Mouse (Mus musculus): ENCODE measurements at regions not wholly inside any gene's neighbourhood (a gene's known extent, or its start where the extent isn't known, plus 50 kb on each side); places are given as distances from the start of the nearest gene placed in this dataset.
A peak's percentile ranks its signal among the peaks of the same experiment; 100 is the strongest.

- no peaks in the 10 kb centered on the region for H3K36me3 ChIP-seq (ENCODE audit: insufficient read depth, low read length)
- no peaks in the 10 kb centered on the region for H3K4me1 ChIP-seq (ENCODE audit: insufficient read depth, low read length)
- 81% methylated on average over 4 of the region's 4 CpGs for WGBS
- H3K4me3 ChIP-seq (ENCODE audit: low read length): no peak overlapping the region
- H3K9me3 ChIP-seq (ENCODE audit: low read length): no peaks in the 10 kb centered on the region
- H3K27ac ChIP-seq (ENCODE audit: low read length): no peak overlapping the region
- ATAC-seq (ENCODE audit: low FRiP score, low TSS enrichment): no peak
- H3K27me3 ChIP-seq (ENCODE audit: insufficient read depth, low read length): no peaks in the 10 kb centered on the region
- H3K9ac ChIP-seq (replicated peaks; ENCODE audit: low read length): no peak overlapping the region
- H3K4me2 ChIP-seq (replicated peaks; ENCODE audit: low read depth, low read length): no peak overlapping the region
These were observed 308.1 kb downstream of the Dmrt2 start for GRCm38 (mm10) chr19:25980308-25980707.

- Histone ChIP-seq H3K27me3 (ENCODE audit: insufficient read depth, low read length) (no peaks in the 10 kb centered on the region), H3K4me2 (replicated peaks; ENCODE audit: low read depth, low read length) (no peak overlapping the region), H3K4me3 (ENCODE audit: low read length) (no peak overlapping the region), H3K36me3 (ENCODE audit: insufficient read depth, low read length) (no peaks in the 10 kb centered on the region), H3K4me1 (ENCODE audit: insufficient read depth, low read length) (no peaks in the 10 kb centered on the region), H3K27ac (ENCODE audit: low read length) (no peak overlapping the region), H3K9me3 (ENCODE audit: low read length) (no peaks in the 10 kb centered on the region), H3K9ac (replicated peaks; ENCODE audit: low read length) (no peak overlapping the region)
- ATAC-seq (ENCODE audit: low FRiP score, low TSS enrichment): no peak
- WGBS: 16% methylated on average over 8 of the region's 8 CpGs
These were observed 342.5 kb downstream of the Dmrt2 start for GRCm38 (mm10) chr19:26014620-26015180.

GRCm38 (mm10) chr19:26021141-26021540 is 348.9 kb downstream of the Dmrt2 start:
- Histone ChIP-seq H3K27ac (ENCODE audit: low read length) (no peak overlapping the region), H3K36me3 (ENCODE audit: insufficient read depth, low read length) (no peaks in the 10 kb centered on the region), H3K9ac (replicated peaks; ENCODE audit: low read length) (no peak overlapping the region), H3K27me3 (ENCODE audit: insufficient read depth, low read length) (no peaks in the 10 kb centered on the region), H3K4me1 (ENCODE audit: insufficient read depth, low read length) (no peaks in the 10 kb centered on the region), H3K4me3 (ENCODE audit: low read length) (no peak overlapping the region), H3K9me3 (ENCODE audit: low read length) (no peaks in the 10 kb centered on the region), H3K4me2 (replicated peaks; ENCODE audit: low read depth, low read length) (no peak overlapping the region)
- ATAC-seq (ENCODE audit: low FRiP score, low TSS enrichment): 0 out of 2 replicates have a peak, but pooled peaks have one; percentile 31
- WGBS: 36% methylated on average over 7 of the region's 7 CpGs

- 68% methylated on average over 3 of the region's 3 CpGs for WGBS
- Histone ChIP-seq H3K4me2 (replicated peaks; ENCODE audit: low read depth, low read length) (no peak overlapping the region), H3K27me3 (ENCODE audit: insufficient read depth, low read length) (no peaks in the 10 kb centered on the region), H3K4me3 (ENCODE audit: low read length) (no peak overlapping the region), H3K27ac (ENCODE audit: low read length) (no peak overlapping the region), H3K4me1 (ENCODE audit: insufficient read depth, low read length) (no peaks in the 10 kb centered on the region), H3K9ac (replicated peaks; ENCODE audit: low read length) (no peak overlapping the region), H3K9me3 (ENCODE audit: low read length) (no peaks in the 10 kb centered on the region), H3K36me3 (ENCODE audit: insufficient read depth, low read length) (no peaks in the 10 kb centered on the region)
- ATAC-seq (ENCODE audit: low FRiP score, low TSS enrichment): no peak
These were observed 353.9 kb downstream of the Dmrt2 start for GRCm38 (mm10) chr19:26026103-26026502.

- Histone ChIP-seq H3K4me1 (ENCODE audit: insufficient read depth, low read length) (no peaks in the 10 kb centered on the region), H3K4me3 (ENCODE audit: low read length) (no peak overlapping the region), H3K27ac (ENCODE audit: low read length) (no peak overlapping the region), H3K36me3 (ENCODE audit: insufficient read depth, low read length) (no peaks in the 10 kb centered on the region), H3K4me2 (replicated peaks; ENCODE audit: low read depth, low read length) (no peak overlapping the region), H3K9me3 (ENCODE audit: low read length) (no peaks in the 10 kb centered on the region), H3K9ac (replicated peaks; ENCODE audit: low read length) (no peak overlapping the region), H3K27me3 (ENCODE audit: insufficient read depth, low read length) (no peaks in the 10 kb centered on the region)
- ATAC-seq (ENCODE audit: low FRiP score, low TSS enrichment): peak; percentile 70; the same call in 1 of the 2 replicates
- 5% methylated on average over 7 of the region's 7 CpGs for WGBS
These were observed 365.1 kb downstream of the Dmrt2 start for GRCm38 (mm10) chr19:26037270-26037669.

DNA sequence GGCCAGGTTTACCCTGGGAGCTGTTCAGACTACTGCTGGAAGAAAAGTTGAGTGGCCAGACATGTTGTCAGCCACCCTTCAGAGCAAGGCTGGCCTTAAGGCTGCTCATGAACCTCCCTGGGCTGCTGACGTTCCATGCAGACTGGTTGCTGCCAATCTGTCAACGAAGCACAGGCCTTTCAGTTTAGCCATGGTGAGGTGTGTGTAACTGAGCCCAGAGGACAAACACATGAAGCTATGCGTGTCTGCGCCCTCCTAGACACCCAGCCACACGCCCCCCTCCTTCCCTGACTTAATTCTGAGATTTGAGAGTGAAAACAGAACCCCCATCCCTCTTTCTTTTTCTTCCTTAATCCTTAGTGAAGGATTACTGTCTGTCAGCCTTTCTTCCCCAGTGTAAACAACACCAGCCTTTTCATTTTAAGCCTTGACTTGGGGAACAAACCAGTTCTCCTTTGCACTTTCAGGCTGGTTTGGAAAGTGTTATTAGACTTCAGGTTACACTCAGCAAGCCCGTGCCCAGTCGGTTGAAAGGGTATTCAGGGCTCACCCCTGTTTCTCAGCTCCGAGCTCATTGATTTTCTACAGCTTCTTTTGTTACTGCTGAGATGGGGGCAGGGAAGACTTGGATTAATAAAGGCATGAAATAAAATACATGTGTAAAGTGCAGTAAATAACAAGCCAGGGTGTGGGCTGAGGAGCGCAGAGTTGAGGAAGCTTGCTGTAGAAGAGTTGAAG is 379.4 kb downstream of the Dmrt2 start:
- H3K9me3 ChIP-seq (ENCODE audit: low read length): no peaks in the 10 kb centered on the region
- H3K4me2 ChIP-seq (replicated peaks; ENCODE audit: low read depth, low read length): no peak overlapping the region
- H3K36me3 ChIP-seq (ENCODE audit: insufficient read depth, low read length): no peaks in the 10 kb centered on the region
- H3K9ac ChIP-seq (replicated peaks; ENCODE audit: low read length): no peak overlapping the region
- no peak for ATAC-seq (ENCODE audit: low FRiP score, low TSS enrichment)
- no peaks in the 10 kb centered on the region for H3K4me1 ChIP-seq (ENCODE audit: insufficient read depth, low read length)
- 64% methylated on average over 9 of the region's 9 CpGs for WGBS
- no peak overlapping the region for H3K27ac ChIP-seq (ENCODE audit: low read length)
- no peaks in the 10 kb centered on the region for H3K27me3 ChIP-seq (ENCODE audit: insufficient read depth, low read length)
- no peak overlapping the region for H3K4me3 ChIP-seq (ENCODE audit: low read length)

DNA sequence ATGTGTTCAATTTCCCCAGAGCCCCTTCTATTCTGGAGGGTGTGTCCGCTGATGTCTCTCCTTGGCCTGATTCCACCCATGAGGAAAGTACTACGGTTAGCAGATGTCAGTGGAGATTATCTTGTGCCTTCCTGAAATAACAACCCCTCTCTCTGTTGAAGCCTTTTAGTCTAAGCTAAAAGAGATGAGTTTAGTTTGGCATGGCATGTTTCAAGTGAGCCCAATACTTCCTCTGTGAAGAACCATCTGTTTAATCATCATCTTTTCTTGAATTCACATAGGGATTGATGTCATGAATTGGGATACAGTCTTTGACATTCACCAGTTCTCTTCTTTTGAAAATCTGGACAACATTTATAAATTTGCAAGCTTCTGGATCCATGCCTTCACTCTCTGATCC is 387.5 kb downstream of the Dmrt2 start:
- H3K4me1 ChIP-seq (ENCODE audit: insufficient read depth, low read length): no peaks in the 10 kb centered on the region
- no peak overlapping the region for H3K4me2 ChIP-seq (replicated peaks; ENCODE audit: low read depth, low read length)
- no peaks in the 10 kb centered on the region for H3K27me3 ChIP-seq (ENCODE audit: insufficient read depth, low read length)
- 89% methylated on average over 2 of the region's 2 CpGs for WGBS
- H3K9me3 ChIP-seq (ENCODE audit: low read length): no peaks in the 10 kb centered on the region
- H3K36me3 ChIP-seq (ENCODE audit: insufficient read depth, low read length): no peaks in the 10 kb centered on the region
- no peak overlapping the region for H3K9ac ChIP-seq (replicated peaks; ENCODE audit: low read length)
- no peak overlapping the region for H3K27ac ChIP-seq (ENCODE audit: low read length)
- H3K4me3 ChIP-seq (ENCODE audit: low read length): no peak overlapping the region
- ATAC-seq (ENCODE audit: low FRiP score, low TSS enrichment): no peak

DNA sequence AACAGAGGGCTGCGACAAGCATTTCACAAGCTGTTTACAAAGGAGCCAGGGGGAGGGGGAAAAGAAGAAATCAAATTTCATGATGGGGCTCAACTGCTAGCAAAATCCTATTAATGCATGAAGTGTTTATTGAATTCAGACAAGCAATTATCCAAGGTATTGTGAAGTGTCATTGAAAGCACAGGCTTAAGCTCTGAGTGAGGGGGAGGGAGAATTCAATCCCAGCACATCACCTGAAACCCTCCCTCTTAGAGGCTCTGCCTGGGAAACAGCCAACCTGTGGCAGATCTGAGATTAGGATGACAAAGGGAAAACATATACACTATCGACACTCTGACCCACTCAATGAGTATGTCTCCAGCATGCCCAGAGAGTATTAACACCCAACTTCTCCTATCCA is 396.3 kb downstream of the Dmrt2 start:
- Histone ChIP-seq H3K36me3 (ENCODE audit: insufficient read depth, low read length) (no peaks in the 10 kb centered on the region), H3K4me2 (replicated peaks; ENCODE audit: low read depth, low read length) (no peak overlapping the region), H3K9ac (replicated peaks; ENCODE audit: low read length) (no peak overlapping the region), H3K9me3 (ENCODE audit: low read length) (no peaks in the 10 kb centered on the region), H3K27me3 (ENCODE audit: insufficient read depth, low read length) (no peaks in the 10 kb centered on the region), H3K27ac (ENCODE audit: low read length) (no peak overlapping the region), H3K4me3 (ENCODE audit: low read length) (no peak overlapping the region), H3K4me1 (ENCODE audit: insufficient read depth, low read length) (no peaks in the 10 kb centered on the region)
- ATAC-seq (ENCODE audit: low FRiP score, low TSS enrichment): no peak
- WGBS: 63% methylated on average over 2 of the region's 2 CpGs

- no peak overlapping the region for H3K9ac ChIP-seq (replicated peaks; ENCODE audit: low read length)
- 93% methylated on average over 3 of the region's 3 CpGs for WGBS
- H3K27me3 ChIP-seq (ENCODE audit: insufficient read depth, low read length): no peaks in the 10 kb centered on the region
- H3K4me1 ChIP-seq (ENCODE audit: insufficient read depth, low read length): no peaks in the 10 kb centered on the region
- no peak overlapping the region for H3K27ac ChIP-seq (ENCODE audit: low read length)
- H3K36me3 ChIP-seq (ENCODE audit: insufficient read depth, low read length): no peaks in the 10 kb centered on the region
- no peak overlapping the region for H3K4me3 ChIP-seq (ENCODE audit: low read length)
- ATAC-seq (ENCODE audit: low FRiP score, low TSS enrichment): no peak
- H3K9me3 ChIP-seq (ENCODE audit: low read length): no peaks in the 10 kb centered on the region
- H3K4me2 ChIP-seq (replicated peaks; ENCODE audit: low read depth, low read length): no peak overlapping the region
These were observed 397.7 kb downstream of the Dmrt2 start for GRCm38 (mm10) chr19:26069908-26070307.

- WGBS: 74% methylated on average over 3 of the region's 3 CpGs
- no peak overlapping the region for H3K27ac ChIP-seq (ENCODE audit: low read length)
- H3K9ac ChIP-seq (replicated peaks; ENCODE audit: low read length): no peak overlapping the region
- H3K4me2 ChIP-seq (replicated peaks; ENCODE audit: low read depth, low read length): no peak overlapping the region
- no peaks in the 10 kb centered on the region for H3K27me3 ChIP-seq (ENCODE audit: insufficient read depth, low read length)
- no peaks in the 10 kb centered on the region for H3K4me1 ChIP-seq (ENCODE audit: insufficient read depth, low read length)
- no peaks in the 10 kb centered on the region for H3K36me3 ChIP-seq (ENCODE audit: insufficient read depth, low read length)
- H3K9me3 ChIP-seq (ENCODE audit: low read length): no peaks in the 10 kb centered on the region
- no peak for ATAC-seq (ENCODE audit: low FRiP score, low TSS enrichment)
- H3K4me3 ChIP-seq (ENCODE audit: low read length): no peak overlapping the region
These were observed 416.1 kb downstream of the Dmrt2 start for GRCm38 (mm10) chr19:26088318-26088717.
